Mouse (Mus musculus) kidney, postnatal 0 days (tissue): ENCODE data around the gene Tha1. TPM values are rescaled to one million over a fixed set of nuclear protein-coding genes. Genes with fewer than 3 reads are reported as not detected.

Experiments used
- ATAC-seq: fragments of 200-750 bp; cut with Nextera tagmentation; replicated peaks from 2 replicates; pipeline ENCODE4 v1.8.0; 2017; ENCODE audit warnings: low read depth, moderate number of reproducible peaks, moderate TSS enrichment, moderate library complexity; ENCODE audit not compliant: low FRiP score
- DNase-seq: peaks from one replicate; pipeline ENCODE4 v3.0.0-alpha.2; 2016; ENCODE audit warnings: low spot score
- H3K27ac ChIP-seq: fragments of 300-500 bp; sonication (generic); 2 replicates; pipeline ENCODE4 v1.5.1; 2014; ENCODE audit warnings: mild to moderate bottlenecking
- H3K27me3 ChIP-seq: fragments of 300-500 bp; sonication (generic); 2 replicates; pipeline ENCODE4 v1.6.1; 2014; ENCODE audit warnings: low read length, mixed read lengths; ENCODE audit not compliant: insufficient read depth
- H3K36me3 ChIP-seq: fragments of 300-500 bp; sonication (generic); 2 replicates; pipeline ENCODE4 v1.6.1; 2014; ENCODE audit warnings: low read length, mixed read lengths; ENCODE audit not compliant: insufficient read depth
- H3K4me1 ChIP-seq: fragments of 300-500 bp; sonication (generic); replicated peaks from 2 replicates; pipeline ENCODE4 v1.6.1; 2014; ENCODE audit warnings: antibody characterized with exemption, low read length, mixed read lengths; ENCODE audit not compliant: insufficient read depth
- H3K4me2 ChIP-seq: fragments of 300-500 bp; sonication (generic); 2 replicates; pipeline ENCODE4 v1.6.1; 2014; ENCODE audit warnings: mild to moderate bottlenecking, low read length, moderate library complexity, mixed read lengths
- H3K4me3 ChIP-seq: fragments of 300-500 bp; sonication (generic); replicated peaks from 2 replicates; pipeline ENCODE4 v1.5.1; 2014; ENCODE audit warnings: low read depth, low read length
- H3K9ac ChIP-seq: fragments of 300-500 bp; sonication (generic); 2 replicates; pipeline ENCODE4 v1.6.1; 2014; ENCODE audit warnings: low read depth, low read length
- H3K9me3 ChIP-seq: fragments of 300-500 bp; sonication (generic); replicated peaks from 2 replicates; pipeline ENCODE4 v1.6.1; 2016; ENCODE audit warnings: low read length, inconsistent platforms, mixed read lengths
- CTCF ChIP-seq: IDR thresholded peaks from 2 replicates; pipeline ENCODE4 v1.5.1; 2016; ENCODE audit warnings: antibody characterized with exemption, low read depth, mild to moderate bottlenecking, moderate library complexity
- whole genome bisulfite sequencing: fragments of 180-500 bp; shearing (Covaris S2); extraction: QIAGEN DNeasy Blood & Tissue Kit; methylation state at CpG from one replicate; pipeline ENCODE4 v1.1.7; 2014; 5-methylcytosine and 5-hydroxymethylcytosine counted together
- polyA plus RNA-seq: library from polyadenylated mRNA; unstranded; fragments of >200 nt; fragmentation: Nextera tagmentation; extraction: Ambion mirVana; gene quantifications from 2 replicates; pipeline ENCODE4 v1.2.1, GENCODE M21; 2015

The Tha1 gene
- polyA plus RNA-seq, 1 experiment from 2014 or later = 6.4 TPM

DNA sequence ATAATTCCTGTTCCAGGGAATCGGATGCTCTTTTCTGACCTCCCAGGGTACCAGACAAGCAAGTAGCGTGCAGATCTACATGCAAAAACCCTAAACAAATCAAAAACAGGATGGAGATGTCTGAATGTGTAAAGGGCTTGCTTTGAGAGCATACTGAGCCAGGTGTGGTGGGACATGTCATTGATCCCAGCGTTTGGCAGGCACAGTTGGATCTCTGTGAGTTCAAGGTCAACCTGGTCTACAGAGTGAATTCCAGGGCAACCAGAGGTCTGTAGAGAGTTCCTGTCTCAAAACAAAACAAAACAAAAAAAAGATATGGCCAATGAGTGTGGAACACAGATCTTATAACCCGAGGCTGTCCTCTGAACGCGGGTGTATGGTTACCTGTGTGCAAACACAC lies 49.9 kb downstream of the Tha1 start:
- Histone ChIP-seq H3K9ac (no peak overlapping the region), H3K4me2 (no peak overlapping the region), H3K27ac (no peak overlapping the region), H3K4me3 (no peak overlapping the region), H3K27me3 (no peaks in the 10 kb centered on the region), H3K36me3 (peaks cover 22% of the 10 kb centered on the region; the same call in 1 of the 2 replicates), H3K9me3 (no peaks in the 10 kb centered on the region), H3K4me1 (peaks cover 26% of the 10 kb centered on the region; the same call in 1 of the 2 replicates)
- 78% methylated on average over 6 of the region's 6 CpGs for WGBS
- TF ChIP-seq CTCF = no peak
- ATAC-seq (no peak), DNase-seq (no peak)

- Histone ChIP-seq H3K27ac (peak overlapping the region; percentile 48), H3K4me3 (no peak overlapping the region), H3K4me1 (peaks cover 22% of the 10 kb centered on the region; the same call in 1 of the 2 replicates), H3K9me3 (no peaks in the 10 kb centered on the region), H3K9ac (no peak overlapping the region), H3K4me2 (no peak overlapping the region), H3K27me3 (no peaks in the 10 kb centered on the region), H3K36me3 (peaks cover 22% of the 10 kb centered on the region; the same call in 1 of the 2 replicates)
- no peak for ATAC-seq
- TF ChIP-seq CTCF = no peak
- peak; percentile 55 for DNase-seq
- 57% methylated on average over 7 of the region's 7 CpGs for WGBS
Observed at GRCm38 (mm10) chr11:117822728-117823241, 50.5 kb downstream of the Tha1 start.

DNA sequence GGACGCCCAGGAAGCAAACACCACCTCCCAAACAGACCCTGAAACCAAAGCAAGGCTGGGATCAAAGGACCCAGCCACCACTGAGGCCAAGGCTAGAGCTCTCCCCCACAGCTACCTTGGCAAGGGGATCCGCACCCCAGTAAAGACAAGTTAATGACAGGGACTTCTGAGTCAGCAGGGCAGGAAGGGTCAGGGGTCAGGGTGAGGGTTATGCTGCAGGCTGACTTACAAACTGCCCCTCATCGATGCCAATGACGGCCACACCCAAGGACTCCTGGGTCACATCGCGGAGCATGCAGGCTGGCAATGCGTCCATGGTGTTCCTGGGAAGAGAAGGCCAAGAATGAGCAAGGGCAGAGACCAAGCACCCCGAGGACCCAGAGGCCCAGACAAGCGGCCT lies 51.4 kb downstream of the Tha1 start:
- H3K4me2 ChIP-seq = no peak overlapping the region

GRCm38 (mm10) chr11:117820173-117820572 lies 53.1 kb downstream of the Tha1 start:
- no peak for TF ChIP-seq CTCF
- H3K4me1 ChIP-seq = peaks cover 14% of the 10 kb centered on the region; the same call in 1 of the 2 replicates
- no peaks in the 10 kb centered on the region for H3K9me3 ChIP-seq
- H3K36me3 ChIP-seq = peaks cover 29% of the 10 kb centered on the region; the same call in 1 of the 2 replicates
- no peak overlapping the region for H3K9ac ChIP-seq
- H3K4me3 ChIP-seq = no peak overlapping the region
- H3K4me2 ChIP-seq = no peak overlapping the region
- no peak overlapping the region for H3K27ac ChIP-seq
- WGBS = 94% methylated on average over 7 of the region's 7 CpGs
- ATAC-seq (no peak), DNase-seq (no peak)
- H3K27me3 ChIP-seq = no peaks in the 10 kb centered on the region

More for the DNA sequence above, 51.4 kb downstream of the Tha1 start:
- Histone ChIP-seq H3K4me1 (peaks cover 22% of the 10 kb centered on the region; the same call in 1 of the 2 replicates), H3K4me3 (no peak overlapping the region), H3K9ac (no peak overlapping the region), H3K36me3 (peaks cover 26% of the 10 kb centered on the region; the same call in 1 of the 2 replicates), H3K9me3 (no peaks in the 10 kb centered on the region), H3K27me3 (no peaks in the 10 kb centered on the region), H3K27ac (no peak overlapping the region)
- WGBS = 83% methylated on average over 9 of the region's 9 CpGs
- no peak for TF ChIP-seq CTCF
- no peak for ATAC-seq
- DNase-seq = no peak

DNA sequence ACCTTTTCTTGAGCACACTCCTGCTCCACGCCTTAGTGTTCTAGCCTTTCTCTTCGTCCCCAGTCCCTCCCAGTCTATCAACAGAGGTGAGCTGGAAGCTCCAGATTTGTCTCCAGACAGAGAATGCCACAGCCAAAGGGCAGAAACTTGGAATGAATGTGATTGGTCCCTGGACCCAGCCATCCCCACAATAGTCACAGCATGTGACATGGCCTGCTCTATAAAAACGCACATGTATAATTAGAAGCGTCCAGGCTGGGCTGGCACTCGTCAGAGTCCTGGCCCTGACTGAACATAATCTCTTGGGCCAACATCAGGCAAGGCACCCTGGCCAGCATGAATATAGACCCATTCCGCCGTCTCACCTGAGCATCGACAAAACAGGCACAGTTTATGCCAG lies 54.2 kb downstream of the Tha1 start:
- Histone ChIP-seq H3K9me3 (no peaks in the 10 kb centered on the region), H3K27ac (no peak overlapping the region), H3K9ac (no peak overlapping the region), H3K27me3 (no peaks in the 10 kb centered on the region), H3K36me3 (peaks cover 35% of the 10 kb centered on the region; the same call in 1 of the 2 replicates), H3K4me3 (no peak overlapping the region), H3K4me1 (peaks cover 6% of the 10 kb centered on the region; the same call in 1 of the 2 replicates), H3K4me2 (no peak overlapping the region)
- no peak for ATAC-seq
- no peak for TF ChIP-seq CTCF
- 85% methylated on average over 8 of the region's 8 CpGs for WGBS
- DNase-seq = no peak

Other genes starting within 250 kb of the Tha1 start
- gene Tnrc6c, start 219.2 kb downstream of the Tha1 start, polyA plus RNA-seq = 8.7 and 8.8 TPM in 2 replicates
- gene Tmc8, start 91.4 kb downstream of the Tha1 start, polyA plus RNA-seq = 2.3 and 3.6 TPM in 2 replicates
- 38.8 and 39.2 TPM in 2 replicates for gene Tmc6, start 91.3 kb downstream of the Tha1 start, polyA plus RNA-seq
- gene 6030468B19Rik, start 75.8 kb downstream of the Tha1 start, polyA plus RNA-seq = not detected in 2 replicates
- 0.19 and 0.21 TPM in 2 replicates for gene Gm20708, start 63.8 kb downstream of the Tha1 start, polyA plus RNA-seq
- 107 and 115 TPM in 2 replicates for gene Syngr2, start 63.8 kb downstream of the Tha1 start, polyA plus RNA-seq
- gene Afmid, start 47.6 kb downstream of the Tha1 start, polyA plus RNA-seq = 4.5 and 5.4 TPM in 2 replicates
- 51.6 and 64.0 TPM in 2 replicates for gene Tk1, start 47.4 kb downstream of the Tha1 start, polyA plus RNA-seq
- gene Birc5, start 24.2 kb downstream of the Tha1 start, polyA plus RNA-seq = 145 and 155 TPM in 2 replicates
- not detected in 2 replicates for gene Tmem235, start 12.7 kb downstream of the Tha1 start, polyA plus RNA-seq
- 11.7 and 14.4 TPM in 2 replicates for gene Socs3, start 96.6 kb upstream of the Tha1 start, polyA plus RNA-seq
- 29.6 and 32.0 TPM in 2 replicates for gene Pgs1, start 112.8 kb upstream of the Tha1 start, polyA plus RNA-seq